Mouse (Mus musculus): ENCODE data around the gene Dnm3. TPM values are rescaled to one million over a fixed set of nuclear protein-coding genes. Genes with fewer than 3 reads are reported as not detected.

The Dnm3 gene
- polyA plus RNA-seq, 1 experiment from 2014 or later: 6.5 TPM

DNA sequence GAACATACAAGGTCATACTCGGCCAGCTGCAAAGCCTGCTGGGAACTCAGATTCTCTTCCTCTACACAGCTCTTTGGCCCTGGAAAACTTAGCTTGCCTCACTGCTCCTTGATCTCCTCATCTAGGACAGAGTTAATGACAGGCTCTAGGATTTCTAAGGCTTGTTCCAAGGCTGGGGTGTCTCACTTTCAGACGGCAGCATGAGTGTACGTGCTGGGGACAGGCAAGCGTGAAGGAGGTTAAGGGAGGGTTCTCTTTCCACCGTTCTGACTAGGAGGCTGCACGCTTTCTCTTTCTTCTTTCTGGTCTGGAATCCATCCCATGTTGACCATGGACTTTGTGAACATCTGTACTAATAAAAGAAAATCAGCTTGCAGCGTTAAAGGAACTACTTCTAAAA is 315.2 kb downstream of the Dnm3 start:
- Histone ChIP-seq H3K9ac (ENCODE audit: low read depth, low read length) (no peak overlapping the region), H3K4me2 (replicated peaks; ENCODE audit: low read depth, low read length) (no peak overlapping the region), H3K4me1 (ENCODE audit: control insufficient read depth, insufficient read depth, low read length) (peaks cover 15% of the 10 kb centered on the region), H3K9me3 (ENCODE audit: control insufficient read depth, low read length) (no peaks in the 10 kb centered on the region), H3K27ac (ENCODE audit: low read depth, low read length) (no peak overlapping the region), H3K4me3 (ENCODE audit: low read length) (no peak overlapping the region), H3K36me3 (ENCODE audit: control insufficient read depth, insufficient read depth, low read length) (no peaks in the 10 kb centered on the region), H3K27me3 (ENCODE audit: control insufficient read depth, insufficient read depth, low read length) (no peaks in the 10 kb centered on the region)
- peak; percentile 57; the same call in 1 of the 2 replicates for ATAC-seq (ENCODE audit: low FRiP score, low TSS enrichment)
- 48% methylated on average over 7 of the region's 7 CpGs for WGBS

DNA sequence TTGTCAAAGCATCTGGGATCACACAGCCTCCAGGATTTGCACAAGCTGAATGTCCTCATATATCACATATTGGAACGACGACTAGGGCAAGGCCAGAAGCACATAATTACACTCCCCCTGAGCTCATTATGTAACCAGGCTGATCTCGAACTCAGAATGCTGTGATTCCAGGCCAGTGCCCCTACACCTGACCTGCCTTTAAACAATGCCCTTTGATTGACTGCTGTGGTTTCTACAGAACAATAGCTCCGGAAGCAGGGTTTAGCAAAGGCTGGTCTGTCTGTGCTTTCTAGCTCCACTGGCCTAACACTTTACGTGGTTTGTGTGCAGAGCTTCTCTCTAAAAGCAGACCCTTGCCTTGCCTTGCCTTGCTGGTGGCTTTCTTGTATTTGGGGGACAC is 315.6 kb downstream of the Dnm3 start:
- WGBS: 31% methylated on average over 5 of the region's 5 CpGs
- H3K27me3 ChIP-seq (ENCODE audit: control insufficient read depth, insufficient read depth, low read length): no peaks in the 10 kb centered on the region
- H3K9me3 ChIP-seq (ENCODE audit: control insufficient read depth, low read length): no peaks in the 10 kb centered on the region
- no peak overlapping the region for H3K4me3 ChIP-seq (ENCODE audit: low read length)
- H3K4me1 ChIP-seq (ENCODE audit: control insufficient read depth, insufficient read depth, low read length): peaks cover 15% of the 10 kb centered on the region
- H3K9ac ChIP-seq (ENCODE audit: low read depth, low read length): no peak overlapping the region
- peak; percentile 12; the same call in 1 of the 2 replicates for ATAC-seq (ENCODE audit: low FRiP score, low TSS enrichment)
- no peak overlapping the region for H3K4me2 ChIP-seq (replicated peaks; ENCODE audit: low read depth, low read length)
- no peaks in the 10 kb centered on the region for H3K36me3 ChIP-seq (ENCODE audit: control insufficient read depth, insufficient read depth, low read length)
- no peak overlapping the region for H3K27ac ChIP-seq (ENCODE audit: low read depth, low read length)

DNA sequence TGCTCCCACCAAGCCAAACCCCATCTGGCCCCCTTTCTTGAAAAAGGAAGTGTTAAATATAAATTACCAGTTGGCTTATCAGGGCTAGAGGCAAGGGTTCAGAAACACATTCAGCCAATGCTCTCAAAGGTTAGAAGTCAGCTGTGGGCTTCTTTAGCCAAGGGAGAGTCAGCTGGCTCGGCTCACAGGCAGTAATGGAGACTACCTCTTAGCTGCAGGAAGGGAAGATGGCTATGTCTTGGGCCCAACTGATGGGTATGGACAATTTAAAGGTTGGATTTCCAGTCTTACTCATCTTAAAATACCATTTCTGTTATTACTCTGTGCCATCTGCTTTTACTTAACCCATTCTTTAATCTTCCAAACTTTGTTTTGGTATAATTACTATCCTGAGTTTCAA is 317.1 kb downstream of the Dnm3 start:
- Histone ChIP-seq H3K9me3 (ENCODE audit: control insufficient read depth, low read length) (no peaks in the 10 kb centered on the region), H3K27ac (ENCODE audit: low read depth, low read length) (no peak overlapping the region), H3K36me3 (ENCODE audit: control insufficient read depth, insufficient read depth, low read length) (no peaks in the 10 kb centered on the region), H3K4me3 (ENCODE audit: low read length) (no peak overlapping the region), H3K9ac (ENCODE audit: low read depth, low read length) (no peak overlapping the region), H3K27me3 (ENCODE audit: control insufficient read depth, insufficient read depth, low read length) (no peaks in the 10 kb centered on the region), H3K4me2 (replicated peaks; ENCODE audit: low read depth, low read length) (no peak overlapping the region), H3K4me1 (ENCODE audit: control insufficient read depth, insufficient read depth, low read length) (peaks cover 15% of the 10 kb centered on the region)
- 31% methylated on average over 1 of the region's 1 CpGs for WGBS
- no peak for ATAC-seq (ENCODE audit: low FRiP score, low TSS enrichment)

DNA sequence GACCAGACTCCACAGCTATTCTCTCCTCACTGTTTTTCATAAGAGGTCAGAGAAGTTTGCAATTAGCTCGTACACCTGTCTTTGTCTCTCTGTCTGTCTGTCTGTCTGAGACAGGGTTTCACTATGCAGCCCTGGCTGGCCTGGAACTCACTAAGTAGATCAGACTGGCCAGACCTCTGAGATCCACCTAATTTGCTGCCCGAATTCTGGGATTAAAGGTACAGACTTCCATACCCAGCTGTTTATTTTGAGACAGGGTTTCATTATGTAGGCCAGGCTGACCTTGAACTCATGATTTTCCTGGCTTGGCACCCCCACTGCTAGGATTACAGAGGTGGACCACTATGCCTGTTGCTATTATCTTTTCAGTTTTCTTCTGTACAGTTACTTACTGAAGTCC is 319.3 kb downstream of the Dnm3 start:
- H3K4me1 ChIP-seq (ENCODE audit: control insufficient read depth, insufficient read depth, low read length): peaks cover 12% of the 10 kb centered on the region
- no peaks in the 10 kb centered on the region for H3K9me3 ChIP-seq (ENCODE audit: control insufficient read depth, low read length)
- H3K27me3 ChIP-seq (ENCODE audit: control insufficient read depth, insufficient read depth, low read length): no peaks in the 10 kb centered on the region
- no peaks in the 10 kb centered on the region for H3K36me3 ChIP-seq (ENCODE audit: control insufficient read depth, insufficient read depth, low read length)
- ATAC-seq (ENCODE audit: low FRiP score, low TSS enrichment): no peak
- 75% methylated on average over 2 of the region's 2 CpGs for WGBS
- H3K9ac ChIP-seq (ENCODE audit: low read depth, low read length): no peak overlapping the region
- H3K4me3 ChIP-seq (ENCODE audit: low read length): no peak overlapping the region
- H3K27ac ChIP-seq (ENCODE audit: low read depth, low read length): no peak overlapping the region
- H3K4me2 ChIP-seq (replicated peaks; ENCODE audit: low read depth, low read length): no peak overlapping the region

DNA sequence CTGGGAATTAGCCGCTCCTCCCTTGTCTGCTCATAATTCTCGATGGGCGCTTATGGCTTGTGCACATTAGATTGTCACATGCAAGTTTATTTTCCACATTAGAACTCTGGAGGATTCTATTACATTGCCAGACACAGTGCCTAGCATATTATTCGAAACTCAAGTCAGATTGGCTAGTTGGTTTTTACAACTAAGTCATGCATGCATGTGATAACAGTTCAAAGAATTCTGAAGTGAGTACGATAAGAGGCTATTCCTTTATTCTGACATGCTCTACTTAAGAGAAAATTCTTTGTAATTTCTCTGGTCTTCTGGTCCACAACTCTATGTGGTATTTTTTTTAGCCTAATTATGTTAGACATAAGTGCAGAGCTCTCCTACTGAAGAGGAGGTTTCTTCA is 320.2 kb downstream of the Dnm3 start:
- H3K9ac ChIP-seq (ENCODE audit: low read depth, low read length): no peak overlapping the region
- H3K27ac ChIP-seq (ENCODE audit: low read depth, low read length): no peak overlapping the region
- no peak for ATAC-seq (ENCODE audit: low FRiP score, low TSS enrichment)
- H3K27me3 ChIP-seq (ENCODE audit: control insufficient read depth, insufficient read depth, low read length): no peaks in the 10 kb centered on the region
- H3K4me2 ChIP-seq (replicated peaks; ENCODE audit: low read depth, low read length): no peak overlapping the region
- no peak overlapping the region for H3K4me3 ChIP-seq (ENCODE audit: low read length)
- no peaks in the 10 kb centered on the region for H3K36me3 ChIP-seq (ENCODE audit: control insufficient read depth, insufficient read depth, low read length)
- no peaks in the 10 kb centered on the region for H3K9me3 ChIP-seq (ENCODE audit: control insufficient read depth, low read length)
- WGBS: 62% methylated on average over 5 of the region's 5 CpGs
- peaks cover 7% of the 10 kb centered on the region for H3K4me1 ChIP-seq (ENCODE audit: control insufficient read depth, insufficient read depth, low read length)

DNA sequence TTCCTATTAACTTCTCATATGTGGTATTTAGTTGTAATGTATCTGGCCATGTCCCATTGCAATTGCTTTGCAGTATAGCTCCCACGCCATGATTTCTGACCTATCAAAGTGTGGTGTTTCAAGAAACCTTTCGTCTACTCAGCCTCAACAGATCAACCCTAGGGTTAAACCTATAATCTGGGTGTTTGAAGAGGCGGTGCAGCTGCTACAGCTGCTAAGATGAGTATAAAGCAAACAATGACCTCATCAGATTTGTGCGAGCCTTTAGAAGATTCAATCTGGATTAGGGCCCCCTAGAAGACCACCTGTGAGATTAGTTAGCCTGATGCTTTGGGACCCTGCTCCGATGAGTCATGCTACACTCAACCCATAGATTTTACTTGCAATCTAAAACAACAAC is 321.0 kb downstream of the Dnm3 start:
- H3K9ac ChIP-seq (ENCODE audit: low read depth, low read length): no peak overlapping the region
- no peak overlapping the region for H3K4me3 ChIP-seq (ENCODE audit: low read length)
- no peak overlapping the region for H3K4me2 ChIP-seq (replicated peaks; ENCODE audit: low read depth, low read length)
- H3K9me3 ChIP-seq (ENCODE audit: control insufficient read depth, low read length): no peaks in the 10 kb centered on the region
- no peak overlapping the region for H3K27ac ChIP-seq (ENCODE audit: low read depth, low read length)
- no peaks in the 10 kb centered on the region; the same call in 1 of the 2 replicates for H3K4me1 ChIP-seq (ENCODE audit: control insufficient read depth, insufficient read depth, low read length)
- no peaks in the 10 kb centered on the region for H3K27me3 ChIP-seq (ENCODE audit: control insufficient read depth, insufficient read depth, low read length)
- WGBS: 72% methylated on average over 5 of the region's 5 CpGs
- no peak for ATAC-seq (ENCODE audit: low FRiP score, low TSS enrichment)
- H3K36me3 ChIP-seq (ENCODE audit: control insufficient read depth, insufficient read depth, low read length): no peaks in the 10 kb centered on the region

DNA sequence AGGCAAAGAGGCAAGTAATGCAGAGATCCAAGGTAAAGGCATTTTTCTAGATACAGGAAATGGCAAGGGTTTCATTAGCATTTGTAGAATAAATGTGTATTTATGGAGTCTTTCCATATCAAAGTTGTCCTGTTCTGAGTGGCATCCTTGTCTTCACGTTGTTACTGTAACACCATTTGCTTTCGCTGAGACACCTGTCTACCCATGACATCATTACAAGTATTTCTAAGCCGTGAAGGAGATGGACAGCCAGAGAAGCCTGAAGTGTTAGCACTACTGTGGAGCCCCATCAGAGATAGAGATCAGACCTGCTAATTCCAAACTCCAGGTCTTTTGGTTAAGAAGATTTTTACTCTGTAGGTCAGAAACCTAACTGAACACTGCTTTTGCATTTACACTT is 322.3 kb downstream of the Dnm3 start:
- WGBS: 84% methylated on average over 3 of the region's 3 CpGs
- Histone ChIP-seq H3K9me3 (ENCODE audit: control insufficient read depth, low read length) (no peaks in the 10 kb centered on the region), H3K4me1 (ENCODE audit: control insufficient read depth, insufficient read depth, low read length) (no peaks in the 10 kb centered on the region; the same call in 1 of the 2 replicates), H3K4me2 (replicated peaks; ENCODE audit: low read depth, low read length) (no peak overlapping the region), H3K36me3 (ENCODE audit: control insufficient read depth, insufficient read depth, low read length) (no peaks in the 10 kb centered on the region), H3K27ac (ENCODE audit: low read depth, low read length) (no peak overlapping the region), H3K27me3 (ENCODE audit: control insufficient read depth, insufficient read depth, low read length) (no peaks in the 10 kb centered on the region), H3K4me3 (ENCODE audit: low read length) (no peak overlapping the region), H3K9ac (ENCODE audit: low read depth, low read length) (no peak overlapping the region)
- no peak for ATAC-seq (ENCODE audit: low FRiP score, low TSS enrichment)

DNA sequence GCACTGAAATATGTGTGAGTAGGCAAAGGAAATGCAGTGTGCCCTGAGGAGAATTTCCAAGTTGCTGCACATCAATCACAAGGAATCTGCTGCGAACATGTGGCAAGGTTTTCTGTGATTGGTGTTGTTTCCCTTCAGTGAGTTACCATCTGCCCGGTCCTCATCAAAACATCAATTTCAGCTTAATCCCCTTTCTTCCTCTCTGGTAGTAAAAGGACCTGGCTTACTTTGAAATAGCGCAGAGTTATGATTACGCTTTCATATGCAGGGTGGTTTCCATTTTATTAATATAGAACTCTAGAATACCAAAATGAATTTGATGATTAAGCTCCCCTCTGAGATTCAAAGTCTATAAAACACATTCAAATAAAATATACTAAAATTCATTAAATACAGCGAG is 324.7 kb downstream of the Dnm3 start:
- Histone ChIP-seq H3K9ac (ENCODE audit: low read depth, low read length) (no peak overlapping the region), H3K9me3 (ENCODE audit: control insufficient read depth, low read length) (no peaks in the 10 kb centered on the region), H3K4me3 (ENCODE audit: low read length) (no peak overlapping the region), H3K4me1 (ENCODE audit: control insufficient read depth, insufficient read depth, low read length) (no peaks in the 10 kb centered on the region), H3K27ac (ENCODE audit: low read depth, low read length) (no peak overlapping the region), H3K27me3 (ENCODE audit: control insufficient read depth, insufficient read depth, low read length) (no peaks in the 10 kb centered on the region), H3K4me2 (replicated peaks; ENCODE audit: low read depth, low read length) (no peak overlapping the region), H3K36me3 (ENCODE audit: control insufficient read depth, insufficient read depth, low read length) (no peaks in the 10 kb centered on the region)
- ATAC-seq (ENCODE audit: low FRiP score, low TSS enrichment): no peak
- WGBS: 78% methylated on average over 5 of the region's 5 CpGs

DNA sequence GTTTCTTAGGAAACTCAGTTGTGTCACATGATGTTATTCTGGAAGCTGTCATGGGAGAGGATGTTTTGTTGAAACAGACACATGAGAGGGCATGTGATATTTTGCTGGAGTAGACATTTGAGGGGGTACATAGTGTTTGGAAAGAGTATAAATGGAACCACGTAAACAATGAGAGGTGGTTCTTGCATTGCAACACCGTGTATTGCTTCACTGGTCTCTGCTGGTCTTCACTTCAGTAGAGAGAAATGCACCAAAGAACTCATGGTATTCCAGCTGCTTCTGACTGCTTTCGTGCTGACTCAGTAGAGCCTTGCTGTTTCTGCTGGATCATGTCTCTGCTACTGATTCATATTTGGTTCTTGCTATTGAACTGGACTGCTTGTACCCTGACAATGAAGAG is 328.1 kb downstream of the Dnm3 start:
- WGBS: 90% methylated on average over 3 of the region's 3 CpGs
- no peaks in the 10 kb centered on the region for H3K36me3 ChIP-seq (ENCODE audit: control insufficient read depth, insufficient read depth, low read length)
- no peak for ATAC-seq (ENCODE audit: low FRiP score, low TSS enrichment)
- H3K4me1 ChIP-seq (ENCODE audit: control insufficient read depth, insufficient read depth, low read length): no peaks in the 10 kb centered on the region
- H3K9me3 ChIP-seq (ENCODE audit: control insufficient read depth, low read length): no peaks in the 10 kb centered on the region
- H3K9ac ChIP-seq (ENCODE audit: low read depth, low read length): no peak overlapping the region
- no peak overlapping the region for H3K4me2 ChIP-seq (replicated peaks; ENCODE audit: low read depth, low read length)
- H3K4me3 ChIP-seq (ENCODE audit: low read length): no peak overlapping the region
- no peak overlapping the region for H3K27ac ChIP-seq (ENCODE audit: low read depth, low read length)
- H3K27me3 ChIP-seq (ENCODE audit: control insufficient read depth, insufficient read depth, low read length): no peaks in the 10 kb centered on the region

DNA sequence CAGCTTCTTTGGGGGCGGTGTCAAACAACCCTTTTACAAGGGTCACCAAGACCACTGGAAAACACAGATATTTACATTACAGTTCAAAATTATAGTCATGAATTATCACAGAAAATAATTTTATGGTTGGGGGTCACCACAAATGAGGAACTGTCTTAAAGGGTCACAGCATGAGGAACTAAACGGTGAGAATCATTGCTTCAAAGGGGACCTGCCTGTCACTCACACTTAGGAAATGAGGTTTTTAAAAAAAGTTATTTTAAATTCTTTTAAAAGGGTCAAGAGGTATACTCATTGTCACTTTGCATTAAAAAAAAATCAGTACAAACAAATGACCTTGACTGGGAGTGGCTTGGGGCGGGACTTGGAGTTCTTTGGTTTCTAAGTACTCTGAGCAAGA is 330.3 kb downstream of the Dnm3 start:
- H3K27ac ChIP-seq (ENCODE audit: low read depth, low read length): no peak overlapping the region
- H3K27me3 ChIP-seq (ENCODE audit: control insufficient read depth, insufficient read depth, low read length): no peaks in the 10 kb centered on the region
- no peaks in the 10 kb centered on the region for H3K36me3 ChIP-seq (ENCODE audit: control insufficient read depth, insufficient read depth, low read length)
- ATAC-seq (ENCODE audit: low FRiP score, low TSS enrichment): no peak
- no peak overlapping the region for H3K4me3 ChIP-seq (ENCODE audit: low read length)
- 80% methylated on average over 3 of the region's 3 CpGs for WGBS
- H3K9me3 ChIP-seq (ENCODE audit: control insufficient read depth, low read length): no peaks in the 10 kb centered on the region
- no peak overlapping the region for H3K9ac ChIP-seq (ENCODE audit: low read depth, low read length)
- H3K4me2 ChIP-seq (replicated peaks; ENCODE audit: low read depth, low read length): no peak overlapping the region
- no peaks in the 10 kb centered on the region for H3K4me1 ChIP-seq (ENCODE audit: control insufficient read depth, insufficient read depth, low read length)

All from kidney, embryonic 14.5 days (tissue).